Mouse (Mus musculus) spleen, adult 12 weeks (tissue): ENCODE data around the gene Rab25.

Experiments used
- DNase-seq: peaks from one replicate; pipeline ENCODE4 v3.0.0; 2022; ENCODE audit warnings: low spot score

The Rab25 gene

DNA sequence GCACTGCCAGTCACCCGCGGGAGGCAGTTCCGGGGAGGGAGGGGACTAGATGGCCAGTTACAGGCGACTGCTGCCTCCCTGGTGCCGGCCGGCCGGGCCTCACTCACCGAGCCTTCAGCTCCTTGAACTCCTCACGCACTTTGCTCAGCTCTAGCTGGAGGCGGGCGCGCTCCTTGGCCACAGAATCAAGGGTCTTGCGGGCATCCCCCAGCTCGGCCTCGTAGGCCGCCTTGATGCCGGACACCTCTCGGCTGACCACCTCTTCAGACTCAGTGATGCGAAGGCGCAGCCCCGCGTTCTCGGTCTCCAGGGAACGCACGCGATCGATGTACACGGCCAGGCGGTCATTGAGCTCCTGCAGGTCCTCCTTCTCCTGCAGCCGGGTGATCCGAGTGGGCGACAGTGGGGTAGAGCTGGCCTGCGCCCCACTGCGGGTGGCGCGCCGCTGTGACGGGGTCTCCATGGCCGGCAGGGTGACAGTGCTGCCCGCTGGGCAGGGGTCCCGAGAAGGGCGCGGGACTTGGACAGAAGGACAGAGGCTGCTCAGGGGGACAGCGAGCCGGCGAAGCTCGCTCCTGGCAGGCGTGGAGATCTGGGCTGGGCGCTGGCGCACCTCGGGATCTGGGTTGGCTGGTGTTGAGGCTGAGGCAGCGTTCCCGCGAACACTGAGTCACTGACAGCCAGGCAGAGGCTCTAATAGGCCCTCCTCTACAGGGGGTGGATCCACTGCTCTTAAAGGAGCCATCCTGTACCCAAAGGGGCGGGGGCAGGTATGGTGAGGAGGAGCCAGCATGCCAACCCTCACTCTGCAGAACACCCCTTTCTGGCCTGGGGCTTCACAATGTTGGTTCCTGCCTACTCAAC, 45.2 kb downstream of the Rab25 start:
- DNase-seq, result peak; percentile 70

GRCm38 (mm10) chr3:88502031-88502571, 46.0 kb downstream of the Rab25 start:
- DNase-seq, result no peak

DNA sequence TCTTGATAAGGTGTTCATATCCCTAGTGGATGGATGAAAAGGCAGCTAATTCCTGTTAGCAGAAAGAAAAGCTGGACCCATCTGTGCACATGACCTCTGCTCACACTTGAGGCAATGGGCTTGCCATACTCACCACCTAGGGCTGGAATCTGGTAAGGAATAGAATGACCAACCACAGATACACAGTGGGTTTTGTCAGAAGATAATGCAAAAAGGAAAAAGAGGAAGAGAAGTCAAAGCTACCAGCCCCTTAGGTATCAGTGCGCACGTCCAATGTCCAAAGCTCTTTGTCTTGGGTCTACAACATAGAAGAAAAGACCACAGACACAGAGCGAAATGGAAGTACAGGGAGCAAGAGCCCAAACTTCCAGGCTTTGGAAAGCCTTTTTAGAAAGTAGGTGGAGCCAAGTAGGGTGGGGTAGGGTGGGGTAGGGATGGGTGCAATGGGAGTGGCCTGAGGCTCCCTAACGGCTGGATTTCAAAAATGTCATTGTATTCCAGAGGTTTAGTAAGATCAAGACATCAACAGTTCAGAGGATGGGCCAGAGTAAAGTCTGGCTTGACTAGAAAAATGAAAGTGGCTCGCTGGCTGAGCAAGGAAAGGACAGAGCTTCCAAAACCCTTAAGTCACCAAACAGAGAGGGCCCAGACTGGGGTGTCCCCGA, 46.6 kb downstream of the Rab25 start:
- DNase-seq, result no peak

DNA sequence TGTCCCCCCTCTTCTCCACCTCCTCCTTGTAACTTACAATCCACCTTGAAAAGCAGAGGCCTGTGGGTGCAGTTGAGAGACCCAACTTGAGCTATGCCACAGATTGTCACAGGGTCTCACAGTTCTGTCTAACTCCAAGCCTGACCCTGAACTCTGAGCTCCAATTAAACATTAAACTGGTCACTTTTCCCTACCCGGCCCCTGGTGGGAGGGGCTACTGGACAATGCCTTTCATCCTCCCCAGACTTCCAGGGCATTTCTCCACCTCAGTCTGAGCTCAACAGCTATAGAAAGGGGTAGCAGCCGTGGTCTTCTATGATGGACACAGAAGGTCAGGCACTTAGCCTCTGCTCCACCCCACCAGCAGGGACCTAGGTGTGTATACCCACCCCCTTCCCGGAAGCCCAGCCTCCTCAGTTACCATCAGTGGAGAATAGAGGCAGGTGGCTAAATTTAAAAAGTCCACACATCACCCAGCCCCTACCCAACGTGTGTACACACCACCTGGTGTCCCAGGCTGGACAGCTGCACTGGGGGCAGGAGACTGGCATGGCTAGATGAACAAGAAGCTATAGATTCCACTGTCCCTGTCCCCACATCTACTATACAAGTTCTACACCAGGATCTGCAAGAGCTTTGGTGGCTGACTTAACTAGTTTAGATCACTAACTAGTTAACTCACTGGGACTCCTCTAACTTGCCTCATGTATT, 47.3 kb downstream of the Rab25 start:
- DNase-seq, result no peak

DNA sequence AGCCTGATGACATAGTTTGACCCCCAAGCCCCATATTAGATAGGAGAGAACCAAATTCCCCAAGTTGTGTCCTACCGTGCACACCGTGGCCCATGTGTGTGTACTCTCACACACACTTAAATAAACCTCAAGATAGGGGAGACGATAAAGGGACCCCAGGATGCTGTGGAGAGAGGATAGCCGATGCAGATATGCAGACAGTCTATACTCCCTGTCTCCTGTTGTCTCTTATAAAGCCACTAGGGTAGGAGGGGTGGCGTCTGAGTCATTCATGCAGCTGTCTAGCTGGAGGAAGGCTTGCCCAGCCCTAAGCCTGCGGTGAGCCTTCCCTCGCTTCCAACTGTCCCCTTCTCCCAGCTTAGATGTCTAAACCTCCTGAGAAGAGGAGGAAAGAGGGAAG, 48.0 kb downstream of the Rab25 start:
- no peak for DNase-seq

- DNase-seq, result no peak
Observed at GRCm38 (mm10) chr3:88499580-88499979, 48.5 kb downstream of the Rab25 start.

GRCm38 (mm10) chr3:88495741-88496415, 52.2 kb downstream of the Rab25 start:
- no peak for DNase-seq

DNA sequence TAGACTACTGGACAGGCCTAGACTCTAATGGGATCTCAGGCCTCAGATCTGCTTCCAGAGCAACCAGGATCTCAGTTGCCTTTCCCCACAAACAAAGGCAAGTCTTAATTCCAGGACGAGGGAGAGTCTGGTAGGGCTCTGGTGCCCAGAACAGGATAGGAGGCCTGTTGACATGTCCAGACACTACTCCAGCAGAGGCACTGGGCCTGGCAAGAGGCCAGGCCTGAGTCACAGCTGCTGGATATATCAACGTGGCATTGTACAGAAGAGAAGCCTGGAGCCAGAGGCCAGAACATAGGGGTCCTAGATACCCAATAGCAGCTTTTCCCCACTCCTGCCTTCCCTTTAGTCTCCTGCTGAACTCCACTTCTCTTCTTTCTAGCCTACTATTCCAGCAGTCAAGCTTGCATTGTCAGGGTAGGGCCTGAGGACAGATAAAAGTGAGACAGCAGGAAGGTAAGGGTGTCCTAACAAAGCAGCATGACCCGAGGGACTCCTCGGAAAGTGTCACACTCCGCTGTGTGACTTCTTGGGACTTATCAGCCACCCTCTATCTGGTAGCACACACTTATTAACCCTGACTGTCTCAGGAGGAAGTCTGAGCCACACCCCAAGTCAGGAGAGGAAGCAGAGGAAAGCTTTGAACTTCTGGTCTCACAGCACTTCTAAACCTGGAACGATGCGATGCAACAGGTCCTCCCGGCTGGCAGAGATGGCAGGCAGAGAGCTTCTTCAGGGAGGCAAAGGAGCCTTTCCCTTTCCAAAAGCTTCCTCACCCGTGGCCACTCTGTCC, 53.1 kb downstream of the Rab25 start:
- peak; percentile 57 for DNase-seq

- no peak for DNase-seq
Observed at GRCm38 (mm10) chr3:88493706-88494582, 54.2 kb downstream of the Rab25 start.
